7 mouse cellular contexts compared by ENCODE assay signal in genomic region chr11:95514298-95514861, GRCm38 (mm10). TPM values are rescaled to one million over a fixed set of nuclear protein-coding genes. Genes with fewer than 3 reads are reported as not detected.
DNase-seq lines count a peak whose midpoint lies in the region; ATAC-seq and TF ChIP-seq lines count a peak whose summit lies in the region.

TSS of gene Nxph3 (minus strand) at chr11:95514570.

- H3K9ac ChIP-seq in intestine, embryonic 16.5 days (ENCODE audit: low read depth, low read length), result peak within 1 kb of the TSS; percentile 64
- H3K9ac ChIP-seq in limb, embryonic 14.5 days (ENCODE audit: low read depth, low read length, severe bottlenecking), result peak within 1 kb of the TSS; percentile 52
- H3K9ac ChIP-seq in midbrain, embryonic 15.5 days, result peak within 1 kb of the TSS; percentile 62
- H3K9ac ChIP-seq in stomach, embryonic 14.5 days (replicated peaks; ENCODE audit: low read depth, low read length), result peak within 1 kb of the TSS; percentile 30; the same call in 1 of the 2 replicates

- peaks cover 25% of the 10 kb centered on the region for H3K4me1 ChIP-seq in intestine, embryonic 16.5 days (ENCODE audit: control insufficient read depth, insufficient read depth, low read length)
- peaks cover 19% of the 10 kb centered on the region for H3K4me1 ChIP-seq in limb, embryonic 14.5 days (ENCODE audit: control insufficient read depth, insufficient read depth, low read length)
- peaks cover 26% of the 10 kb centered on the region for H3K4me1 ChIP-seq in midbrain, embryonic 15.5 days
- peaks cover 9% of the 10 kb centered on the region; the same call in 1 of the 2 replicates for H3K4me1 ChIP-seq in stomach, embryonic 14.5 days (ENCODE audit: control insufficient read depth, insufficient read depth, low read length)

- H3K27me3 ChIP-seq in intestine, embryonic 16.5 days (replicated peaks; ENCODE audit: control insufficient read depth, insufficient read depth, low read length), result peaks cover 43% of the 10 kb centered on the region
- peaks cover 22% of the 10 kb centered on the region for H3K27me3 ChIP-seq in limb, embryonic 14.5 days (ENCODE audit: control insufficient read depth, insufficient read depth, low read length)
- peaks cover 31% of the 10 kb centered on the region for H3K27me3 ChIP-seq in midbrain, embryonic 15.5 days (replicated peaks)
- peaks cover 17% of the 10 kb centered on the region; the same call in 1 of the 2 replicates for H3K27me3 ChIP-seq in stomach, embryonic 14.5 days (ENCODE audit: control insufficient read depth, insufficient read depth, low read length)

- under 1% methylated on average over 55 of the region's 66 CpGs for WGBS in intestine, embryonic 16.5 days
- WGBS in limb, embryonic 14.5 days, result 0% methylated on average over 32 of the region's 66 CpGs
- WGBS in midbrain, embryonic 15.5 days, result 1% methylated on average over 57 of the region's 66 CpGs
- WGBS in stomach, embryonic 14.5 days, result 2% methylated on average over 65 of the region's 66 CpGs

- peak within 1 kb of the TSS; percentile 96 for H3K4me2 ChIP-seq in intestine, embryonic 16.5 days (ENCODE audit: low read depth, low read length)
- H3K4me2 ChIP-seq in limb, embryonic 14.5 days (replicated peaks; ENCODE audit: low read depth, low read length, severe bottlenecking), result peak within 1 kb of the TSS; percentile 98
- peak within 1 kb of the TSS; percentile 98 for H3K4me2 ChIP-seq in midbrain, embryonic 15.5 days
- peak within 1 kb of the TSS; percentile 95 for H3K4me2 ChIP-seq in stomach, embryonic 14.5 days (replicated peaks; ENCODE audit: low read depth, low read length)

- no peaks in the 10 kb centered on the region for H3K9me3 ChIP-seq in intestine, embryonic 16.5 days (ENCODE audit: control insufficient read depth, low read length)
- no peaks in the 10 kb centered on the region for H3K9me3 ChIP-seq in limb, embryonic 14.5 days (ENCODE audit: control insufficient read depth, low read length)
- no peaks in the 10 kb centered on the region for H3K9me3 ChIP-seq in midbrain, embryonic 15.5 days
- no peaks in the 10 kb centered on the region for H3K9me3 ChIP-seq in stomach, embryonic 14.5 days (ENCODE audit: control insufficient read depth, low read depth, low read length)

- no peak for TF ChIP-seq POLR2A in limb, embryonic 14.5 days (IDR thresholded peaks at IDR 0.05; ENCODE audit: borderline replicate concordance, extremely low read depth, insufficient read depth, insufficient read length)

- H3K4me3 ChIP-seq in intestine, embryonic 16.5 days (ENCODE audit: low read length), result peak within 1 kb of the TSS; percentile 61
- H3K4me3 ChIP-seq in limb, embryonic 14.5 days (replicated peaks; ENCODE audit: low read length), result peak within 1 kb of the TSS; percentile 60
- H3K4me3 ChIP-seq in midbrain, embryonic 15.5 days, result peak within 1 kb of the TSS; percentile 53
- H3K4me3 ChIP-seq in stomach, embryonic 14.5 days (ENCODE audit: low read depth, low read length), result peak within 1 kb of the TSS; percentile 55

- peak; percentile 82 for ATAC-seq in intestine, embryonic 16.5 days
- ATAC-seq in limb, embryonic 14.5 days (ENCODE audit: low FRiP score, low read depth), result peak; percentile 60
- ATAC-seq in midbrain, embryonic 15.5 days (replicated peaks), result peak; percentile 46
- ATAC-seq in stomach, embryonic 14.5 days (ENCODE audit: insufficient number of reproducible peaks, insufficient read depth, low FRiP score, low read depth), result peak; percentile 47

- H3K27ac ChIP-seq in intestine, embryonic 16.5 days (ENCODE audit: low read length), result no peak within 1 kb of the TSS
- H3K27ac ChIP-seq in limb, embryonic 14.5 days (replicated peaks; ENCODE audit: low read depth, low read length), result no peak within 1 kb of the TSS
- H3K27ac ChIP-seq in midbrain, embryonic 15.5 days, result no peak within 1 kb of the TSS
- H3K27ac ChIP-seq in stomach, embryonic 14.5 days (ENCODE audit: low read length), result peak within 1 kb of the TSS; percentile 52; the same call in 1 of the 2 replicates

- DNase-seq in adrenal gland, adult 8-10 months, result peak; percentile 62
- DNase-seq in cerebellum, postnatal 25 days, result peak; percentile 89 to 92
- peak; percentile 65 to 68 for DNase-seq in gastrocnemius, postnatal 4 days (ENCODE audit: low spot score in 2 of 2)
- DNase-seq in limb, embryonic 14.5 days (ENCODE audit: low spot score), result peak; percentile 40

- H3K36me3 ChIP-seq in intestine, embryonic 16.5 days (ENCODE audit: control insufficient read depth, insufficient read depth, low read length), result no peaks in the 10 kb centered on the region
- H3K36me3 ChIP-seq in limb, embryonic 14.5 days (ENCODE audit: control insufficient read depth, insufficient read depth, low read length), result no peaks in the 10 kb centered on the region
- no peaks in the 10 kb centered on the region for H3K36me3 ChIP-seq in midbrain, embryonic 15.5 days (replicated peaks)
- no peaks in the 10 kb centered on the region for H3K36me3 ChIP-seq in stomach, embryonic 14.5 days (ENCODE audit: control insufficient read depth, insufficient read depth, low read length)

RNA-seq across cellular contexts. Expression of gene Nxph3, which starts in this region (rescaled TPM):
- 1 to 10 TPM; 3.0 to 5.8 (median 3.9) TPM for total RNA-seq in adrenal gland, adult 8-10 months (2022)
- total RNA-seq in gastrocnemius, postnatal 4 days (2021), result 1 to 10 TPM; 1.3 to 1.8 TPM
- 0.32 and 0.37 TPM in 2 replicates for polyA plus RNA-seq in intestine, embryonic 16.5 days (2015; fragmentation: Nextera tagmentation; extraction: Ambion mirVana)
- polyA plus RNA-seq in limb, embryonic 14.5 days (2012; rRNA removed), result 1.9 and 2.4 TPM in 2 replicates
- 0.82 and 0.91 TPM in 2 replicates for polyA plus RNA-seq in limb, embryonic 14.5 days (2014; fragmentation: Nextera tagmentation; extraction: Ambion mirVana)
- 3.2 and 4.4 TPM in 2 replicates for polyA plus RNA-seq in midbrain, embryonic 15.5 days (2015; fragmentation: Nextera tagmentation; extraction: Ambion mirVana)
- polyA plus RNA-seq in stomach, embryonic 14.5 days (2014; fragmentation: Nextera tagmentation; extraction: Ambion mirVana), result 0.86 and 1.1 TPM in 2 replicates

Comparison
In these comparisons a context has a peak if more than half of its experiments do, and no peak if none do; other contexts are left out.
1. Peak in ATAC-seq, H3K4me3 ChIP-seq, H3K9ac ChIP-seq and H3K4me2 ChIP-seq in intestine, embryonic 16.5 days; RNA of the gene not detected or under 1 TPM.
2. DNase-seq: peak in every context shown above with its lines; median percentile 90 in cerebellum, postnatal 25 days; 66 in gastrocnemius, postnatal 4 days; 62 in adrenal gland, adult 8-10 months; 40 in limb, embryonic 14.5 days.